Mouse (Mus musculus): Measurements from ENCODE around the gene Dapk3.
"Not testable (repeated sequence)": the region's sequence is repeated elsewhere in the genome, so short reads cannot be mapped to it uniquely, and the experiment has no call there.

DNA sequence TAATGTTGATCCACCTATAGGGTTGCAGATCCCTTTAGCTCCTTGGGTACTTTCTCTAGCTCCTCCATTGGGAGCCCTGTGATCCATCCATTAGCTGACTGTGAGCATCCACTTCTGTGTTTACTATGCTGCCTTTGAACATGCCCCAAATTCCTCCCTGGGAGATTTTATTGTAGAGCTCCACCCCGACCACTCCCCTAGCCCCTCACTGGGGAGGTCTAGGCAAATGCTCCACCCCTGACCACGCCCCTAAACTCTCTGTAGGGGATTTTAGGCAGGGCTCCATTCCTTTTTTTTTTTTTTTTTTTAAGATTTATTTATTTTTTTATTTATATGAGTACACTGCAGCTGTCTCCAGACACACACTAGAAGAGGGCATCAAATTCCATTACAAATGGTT is 40.9 kb downstream of the Dapk3 start:
- TF ChIP-seq CTCF (IDR thresholded peaks at IDR 0.05; ENCODE audit: borderline replicate concordance, insufficient read depth, low read length); POLR2A (IDR thresholded peaks at IDR 0.05; ENCODE audit: low read depth, low read length): not testable (repeated sequence)
